Mouse (Mus musculus) hindbrain, embryonic 16.5 days (tissue): ENCODE data around the gene Rnaseh2b. TPM values are rescaled to one million over a fixed set of nuclear protein-coding genes. Genes with fewer than 3 reads are reported as not detected.

Experiments
- ATAC-seq: fragments of 200-750 bp; cut with Nextera tagmentation; 2 replicates; pipeline ENCODE4 v1.8.0; 2017; ENCODE audit warnings: moderate TSS enrichment, moderate library complexity
- H3K27ac ChIP-seq: fragments of 300-500 bp; sonication (generic); 2 replicates; pipeline ENCODE4 v1.5.1; 2014; ENCODE audit warnings: low read depth, mild to moderate bottlenecking, control low read depth, low read length, moderate library complexity
- H3K27me3 ChIP-seq: fragments of 300-500 bp; sonication (generic); replicated peaks from 2 replicates; pipeline ENCODE4 v1.6.1; 2014; ENCODE audit warnings: low read length; ENCODE audit not compliant: control insufficient read depth, insufficient read depth
- H3K36me3 ChIP-seq: fragments of 300-500 bp; sonication (generic); 2 replicates; pipeline ENCODE4 v1.6.1; 2014; ENCODE audit warnings: mild to moderate bottlenecking, low read length, moderate library complexity, mixed read lengths; ENCODE audit not compliant: control insufficient read depth, insufficient read depth
- H3K4me1 ChIP-seq: fragments of 300-500 bp; sonication (generic); 2 replicates; pipeline ENCODE4 v1.6.1; 2014; ENCODE audit warnings: low read depth, low read length; ENCODE audit not compliant: control insufficient read depth, insufficient read depth
- H3K4me2 ChIP-seq: fragments of 300-500 bp; sonication (generic); 2 replicates; pipeline ENCODE4 v1.6.1; 2014; ENCODE audit warnings: mild to moderate bottlenecking, low read length, control low read depth, moderate library complexity
- H3K4me3 ChIP-seq: fragments of 300-500 bp; sonication (generic); 2 replicates; pipeline ENCODE4 v1.5.1; 2014; ENCODE audit warnings: mild to moderate bottlenecking, low read length, control low read depth, moderate library complexity
- H3K9ac ChIP-seq: fragments of 300-500 bp; sonication (generic); 2 replicates; pipeline ENCODE4 v1.6.1; 2014; ENCODE audit warnings: low read depth, mild to moderate bottlenecking, control low read depth, low read length, moderate library complexity
- H3K9me3 ChIP-seq: fragments of 300-500 bp; sonication (generic); 2 replicates; pipeline ENCODE4 v1.6.1; 2014; ENCODE audit warnings: mild to moderate bottlenecking, low read length, moderate library complexity; ENCODE audit not compliant: control insufficient read depth
- WGBS: fragments of 180-500 bp; shearing (Covaris S2); extraction: QIAGEN DNeasy Blood & Tissue Kit; methylation state at CpG from one replicate; pipeline ENCODE4 v1.1.7; 2014; 5-methylcytosine and 5-hydroxymethylcytosine counted together
- polyA plus RNA-seq: library from polyadenylated mRNA; unstranded; fragments of >200 nt; fragmentation: Nextera tagmentation; extraction: Ambion mirVana; gene quantifications from 2 replicates; pipeline ENCODE4 v1.2.1, GENCODE M21; 2015

Gene Rnaseh2b
- polyA plus RNA-seq, 1 experiment from 2014 or later, result 28.9 TPM

DNA sequence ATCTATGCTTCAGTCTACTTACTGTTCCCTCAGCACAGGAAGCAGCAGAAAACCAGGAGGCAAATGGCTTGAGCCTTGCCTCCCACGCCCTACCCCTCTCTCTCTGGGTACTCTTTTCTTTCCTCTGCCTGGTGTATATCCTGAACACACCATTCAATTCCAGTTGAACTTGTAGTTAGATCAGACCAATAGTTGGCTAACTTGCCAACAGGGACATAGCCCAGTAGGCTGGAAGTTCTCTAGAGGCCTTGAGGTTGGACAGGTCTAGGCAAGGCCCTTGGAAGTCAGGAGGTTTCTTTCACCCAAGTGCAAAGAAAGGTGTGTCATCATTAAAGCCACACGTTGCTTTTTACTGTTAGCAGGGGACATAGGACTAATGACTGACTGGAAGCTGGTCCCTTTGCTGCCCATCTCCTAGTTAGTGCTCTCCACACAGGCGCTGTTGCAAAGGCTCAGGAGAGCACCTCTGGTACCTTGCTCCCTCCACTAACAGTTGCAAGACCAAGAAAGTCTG lies 91.5 kb downstream of the Rnaseh2b start:
- Histone ChIP-seq H3K9me3 (no peaks in the 10 kb centered on the region), H3K4me3 (no peak overlapping the region), H3K27ac (no peak overlapping the region), H3K4me2 (no peak overlapping the region), H3K36me3 (no peaks in the 10 kb centered on the region), H3K9ac (no peak overlapping the region), H3K27me3 (no peaks in the 10 kb centered on the region), H3K4me1 (no peaks in the 10 kb centered on the region)
- 98% methylated on average over 3 of the region's 3 CpGs for WGBS
- ATAC-seq, result no peak

DNA sequence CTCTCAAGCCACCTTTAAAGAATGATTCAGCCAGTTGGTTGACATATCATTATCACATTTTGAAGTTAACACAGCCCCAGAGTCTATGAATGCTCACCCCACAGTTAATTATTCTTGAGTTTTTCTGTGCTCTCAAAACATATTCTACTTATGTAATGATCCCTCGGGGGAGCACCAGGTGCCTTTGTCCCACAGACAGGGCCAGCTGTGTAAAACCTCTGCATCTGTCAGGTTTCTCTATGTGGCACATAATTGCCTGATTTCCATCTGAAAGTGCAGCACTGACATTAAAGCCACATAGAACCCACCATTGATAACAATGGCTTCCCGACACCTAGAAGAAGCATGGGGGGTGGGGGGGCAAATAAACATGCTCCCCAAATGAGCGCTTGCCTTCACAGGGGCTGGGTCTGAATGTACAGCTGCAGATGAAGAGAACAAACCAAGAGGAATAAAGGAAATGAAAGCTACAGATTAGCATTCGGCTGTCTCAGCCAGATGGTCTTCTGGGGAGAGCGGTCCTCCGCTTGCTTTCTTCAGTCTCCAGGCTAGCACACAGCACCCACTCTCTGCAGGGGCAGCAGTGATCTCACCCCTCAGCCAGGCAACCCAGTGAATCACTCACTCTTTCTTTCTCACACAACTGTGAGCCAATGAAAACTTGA lies 96.8 kb downstream of the Rnaseh2b start:
- WGBS, result 23% methylated on average over 6 of the region's 6 CpGs
- Histone ChIP-seq H3K9me3 (no peaks in the 10 kb centered on the region), H3K27me3 (no peaks in the 10 kb centered on the region), H3K4me3 (no peak overlapping the region), H3K9ac (no peak overlapping the region), H3K4me2 (peak overlapping the region; percentile 7; the same call in 1 of the 2 replicates), H3K36me3 (no peaks in the 10 kb centered on the region), H3K4me1 (peaks cover 6% of the 10 kb centered on the region), H3K27ac (peak overlapping the region; percentile 36)
- peak; percentile 75 for ATAC-seq

DNA sequence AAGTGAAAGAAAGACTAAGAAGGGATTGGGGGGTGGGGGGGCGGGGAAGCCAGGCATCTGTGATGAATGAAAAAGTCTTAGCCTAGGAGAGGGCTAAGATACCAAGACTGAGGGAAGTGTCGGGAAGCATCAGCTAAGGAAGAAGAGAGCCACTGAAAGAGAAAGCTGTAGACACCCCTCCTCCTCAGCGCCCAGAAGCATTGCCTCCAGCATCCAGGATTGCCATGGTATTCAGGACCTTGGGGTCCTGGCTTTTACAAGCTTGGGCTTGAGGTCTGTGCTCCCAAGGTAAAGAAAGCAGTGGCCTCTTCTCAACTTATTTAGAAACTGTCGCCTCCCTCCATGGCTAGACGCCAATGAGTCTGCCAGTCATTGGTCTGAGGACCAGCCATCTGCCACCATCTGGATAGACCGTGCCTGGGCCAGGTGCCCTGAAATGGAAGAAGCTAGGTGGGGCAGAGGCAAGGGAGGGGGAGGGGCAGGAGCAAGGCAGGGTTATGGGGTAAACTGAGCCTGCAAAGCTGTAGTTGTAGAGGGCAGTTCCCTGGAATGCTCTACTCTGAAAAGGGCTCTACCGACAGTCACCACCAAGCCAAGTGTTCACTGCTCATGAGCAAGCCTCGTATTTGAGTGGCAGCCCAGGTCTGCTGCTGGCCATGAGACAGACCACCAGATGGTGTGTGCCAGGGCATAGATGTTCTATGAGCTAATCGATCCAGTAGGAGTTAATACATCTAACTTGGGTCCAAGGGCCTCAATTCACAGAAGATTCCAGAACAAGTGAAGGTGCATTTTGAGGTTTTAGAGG lies 97.5 kb downstream of the Rnaseh2b start:
- H3K4me1 ChIP-seq, result peaks cover 6% of the 10 kb centered on the region
- 55% methylated on average over 9 of the region's 9 CpGs for WGBS
- H3K36me3 ChIP-seq, result no peaks in the 10 kb centered on the region
- H3K4me2 ChIP-seq, result peak overlapping the region; percentile 7; the same call in 1 of the 2 replicates
- no peaks in the 10 kb centered on the region for H3K9me3 ChIP-seq
- H3K9ac ChIP-seq, result no peak overlapping the region
- H3K27ac ChIP-seq, result peak overlapping the region; percentile 36; the same call in 1 of the 2 replicates
- H3K27me3 ChIP-seq, result no peaks in the 10 kb centered on the region
- ATAC-seq, result peak; percentile 76
- H3K4me3 ChIP-seq, result no peak overlapping the region

DNA sequence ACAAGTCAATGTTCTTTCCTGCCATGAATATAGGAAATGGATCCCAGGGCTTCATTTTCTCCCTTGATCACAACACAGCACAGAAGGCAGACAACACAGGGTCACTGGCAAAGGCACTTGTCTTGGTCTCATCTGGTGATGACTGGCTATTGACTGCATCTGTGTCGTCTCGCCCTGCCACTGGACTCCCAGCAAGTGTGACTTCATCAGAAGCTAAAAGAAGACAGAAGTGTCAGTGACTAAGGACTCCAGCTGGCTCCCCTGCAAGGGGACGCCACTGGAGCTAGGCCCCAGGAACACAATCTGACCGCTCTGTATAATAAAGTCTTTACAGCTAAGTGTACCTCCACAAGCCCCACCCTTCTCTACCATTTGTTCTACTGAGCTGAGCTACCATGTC lies 100.4 kb downstream of the Rnaseh2b start:
- WGBS, result 66% methylated on average over 4 of the region's 4 CpGs
- Histone ChIP-seq H3K4me2 (no peak overlapping the region), H3K27ac (no peak overlapping the region), H3K36me3 (no peaks in the 10 kb centered on the region), H3K9ac (no peak overlapping the region), H3K9me3 (no peaks in the 10 kb centered on the region), H3K4me3 (no peak overlapping the region), H3K4me1 (peaks cover 6% of the 10 kb centered on the region), H3K27me3 (no peaks in the 10 kb centered on the region)
- no peak for ATAC-seq

DNA sequence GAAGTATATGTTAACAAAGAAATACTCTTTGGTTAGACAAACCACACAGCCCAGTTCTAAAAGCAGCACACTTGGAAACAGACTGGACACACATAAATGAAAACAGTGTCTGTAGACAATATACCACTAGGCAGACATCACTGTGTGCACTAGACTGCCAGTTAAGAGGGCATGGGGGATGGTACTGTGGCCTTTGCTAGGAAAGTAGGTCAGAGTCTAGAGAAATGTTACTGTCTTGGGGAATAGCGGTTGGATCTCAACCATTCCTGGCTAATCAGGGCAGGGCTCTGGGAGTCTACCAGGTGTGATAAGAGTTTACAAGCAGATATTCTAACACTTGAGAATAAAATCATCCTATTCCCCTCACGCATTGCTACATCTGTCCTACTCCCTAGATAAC lies 103.0 kb downstream of the Rnaseh2b start:
- Histone ChIP-seq H3K27ac (no peak overlapping the region), H3K4me2 (no peak overlapping the region), H3K9me3 (no peaks in the 10 kb centered on the region), H3K4me3 (no peak overlapping the region), H3K4me1 (no peaks in the 10 kb centered on the region), H3K9ac (no peak overlapping the region), H3K36me3 (no peaks in the 10 kb centered on the region), H3K27me3 (no peaks in the 10 kb centered on the region)
- ATAC-seq, result no peak
- 84% methylated on average over 2 of the region's 2 CpGs for WGBS

DNA sequence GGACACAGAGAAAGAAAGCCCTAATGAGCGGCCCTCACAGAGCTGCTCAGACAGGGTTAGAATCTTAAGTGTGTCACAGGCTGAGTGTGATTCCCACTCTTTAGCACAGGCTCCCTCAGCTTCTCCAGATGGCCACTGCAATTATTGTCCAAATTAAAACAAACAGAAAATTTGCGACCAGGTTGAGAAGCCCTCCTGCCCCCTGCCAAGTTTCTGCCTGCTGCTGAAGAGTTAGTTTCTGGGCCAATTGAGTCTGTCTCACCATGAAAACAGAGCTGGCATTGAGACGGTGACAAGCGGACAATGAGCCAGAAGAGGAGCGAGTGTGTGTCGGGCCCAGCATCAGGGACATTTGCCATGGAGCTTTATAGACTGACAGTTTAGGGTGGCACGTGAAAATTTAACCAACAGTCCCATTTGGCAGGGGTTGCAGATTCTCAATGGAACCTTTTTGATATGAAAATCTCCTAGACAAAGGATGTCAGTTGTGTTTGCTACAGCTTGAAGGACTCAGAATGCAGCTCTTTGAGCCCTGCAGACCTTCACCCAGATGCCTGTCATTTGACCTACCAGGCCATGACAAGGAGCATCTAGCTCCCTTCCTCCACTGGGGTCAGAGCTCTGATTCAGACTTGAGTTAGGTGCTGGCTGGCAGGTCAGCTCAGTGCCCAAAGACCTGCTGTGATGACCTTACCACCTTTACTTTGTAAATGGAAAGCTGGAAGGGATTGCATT lies 123.8 kb downstream of the Rnaseh2b start:
- H3K9ac ChIP-seq, result no peak overlapping the region
- H3K4me1 ChIP-seq, result peaks cover 6% of the 10 kb centered on the region
- 20% methylated on average over 7 of the region's 7 CpGs for WGBS
- peak; percentile 94 for ATAC-seq
- H3K4me3 ChIP-seq, result no peak overlapping the region
- peaks cover 5% of the 10 kb centered on the region; the same call in 1 of the 2 replicates for H3K9me3 ChIP-seq
- no peak overlapping the region for H3K4me2 ChIP-seq
- H3K36me3 ChIP-seq, result no peaks in the 10 kb centered on the region
- H3K27ac ChIP-seq, result peak overlapping the region; percentile 69
- no peaks in the 10 kb centered on the region for H3K27me3 ChIP-seq

DNA sequence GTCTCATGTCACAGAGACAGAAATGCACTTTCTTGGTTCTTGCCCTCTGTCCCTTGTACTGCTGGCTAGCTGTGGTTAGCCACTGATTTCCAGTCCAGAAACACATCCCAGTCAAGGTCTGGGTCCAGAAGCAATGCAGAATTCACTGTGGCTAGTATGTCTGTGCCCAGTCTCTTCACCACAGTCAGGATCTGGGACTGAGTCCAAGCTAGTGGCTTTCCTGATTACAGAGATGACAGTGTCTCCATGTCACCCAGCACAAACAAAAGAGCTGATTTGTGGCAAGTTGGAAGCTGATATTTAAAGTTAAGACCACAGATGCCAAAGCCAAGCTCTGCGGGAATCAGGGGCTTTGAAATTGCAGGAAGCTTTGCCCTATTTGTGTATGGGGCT lies 124.3 kb downstream of the Rnaseh2b start:
- H3K36me3 ChIP-seq, result no peaks in the 10 kb centered on the region
- H3K9ac ChIP-seq, result no peak overlapping the region
- peaks cover 6% of the 10 kb centered on the region for H3K4me1 ChIP-seq
- H3K4me2 ChIP-seq, result no peak overlapping the region
- 35% methylated on average over 1 of the region's 1 CpGs for WGBS
- peaks cover 5% of the 10 kb centered on the region; the same call in 1 of the 2 replicates for H3K9me3 ChIP-seq
- no peak overlapping the region for H3K4me3 ChIP-seq
- peak; percentile 84 for ATAC-seq
- H3K27ac ChIP-seq, result peak overlapping the region; percentile 69
- no peaks in the 10 kb centered on the region for H3K27me3 ChIP-seq

DNA sequence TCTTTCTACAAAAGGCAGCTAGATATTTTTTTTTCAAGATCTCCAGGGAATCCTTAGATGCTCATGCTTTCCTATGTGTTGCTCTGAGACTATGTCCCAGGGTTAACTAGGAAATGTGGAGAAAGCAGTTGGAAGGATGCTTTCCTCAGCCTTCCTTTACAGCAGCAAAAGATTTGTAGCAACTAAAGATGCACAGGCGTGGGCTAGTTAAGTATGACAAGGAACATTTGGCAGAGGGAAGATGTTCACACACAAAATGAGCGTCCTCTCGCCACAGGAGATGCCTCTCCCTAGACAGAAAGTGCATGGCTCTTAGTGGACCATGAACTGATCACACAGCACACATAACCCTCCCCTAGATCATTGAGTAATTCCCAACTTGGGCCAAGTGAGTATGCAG lies 125.1 kb downstream of the Rnaseh2b start:
- Histone ChIP-seq H3K9me3 (no peaks in the 10 kb centered on the region), H3K9ac (no peak overlapping the region), H3K36me3 (no peaks in the 10 kb centered on the region), H3K27ac (peak overlapping the region; percentile 69; the same call in 1 of the 2 replicates), H3K4me2 (no peak overlapping the region), H3K4me3 (no peak overlapping the region), H3K4me1 (peaks cover 6% of the 10 kb centered on the region), H3K27me3 (no peaks in the 10 kb centered on the region)
- 73% methylated on average over 3 of the region's 3 CpGs for WGBS
- ATAC-seq, result no peak

DNA sequence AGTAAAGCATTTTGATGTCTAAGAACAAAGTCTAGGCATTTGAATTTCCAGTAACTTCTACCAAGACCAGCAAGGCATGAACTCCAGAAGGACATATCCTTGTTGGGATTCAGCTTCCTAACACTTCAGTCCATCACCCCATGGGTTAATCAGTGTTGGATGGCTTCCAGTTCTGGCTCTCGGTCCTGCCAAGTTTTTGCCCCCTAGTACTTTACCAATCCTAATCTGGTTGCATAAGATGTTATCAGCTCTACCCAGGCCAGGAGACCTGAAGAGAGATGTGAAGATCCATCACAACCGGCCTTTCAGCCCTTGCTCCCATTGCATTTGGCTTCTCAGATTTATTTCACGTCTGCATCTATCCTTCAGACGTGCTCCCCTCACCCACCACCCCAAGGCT lies 129.9 kb downstream of the Rnaseh2b start:
- H3K9me3 ChIP-seq, result no peaks in the 10 kb centered on the region
- H3K9ac ChIP-seq, result no peak overlapping the region
- H3K36me3 ChIP-seq, result no peaks in the 10 kb centered on the region
- H3K27ac ChIP-seq, result no peak overlapping the region
- no peaks in the 10 kb centered on the region for H3K27me3 ChIP-seq
- no peak overlapping the region for H3K4me3 ChIP-seq
- WGBS, result 43% methylated on average over 4 of the region's 4 CpGs
- no peak for ATAC-seq
- H3K4me1 ChIP-seq, result no peaks in the 10 kb centered on the region; the same call in 1 of the 2 replicates
- H3K4me2 ChIP-seq, result no peak overlapping the region
